Mouse (Mus musculus) MEL (cell line): Measurements from ENCODE around the gene Ints7.

ENCODE experiments used
- CHD2 ChIP-seq: IDR thresholded peaks from 2 replicates; pipeline ENCODE4 v1.6.1; 2011; ENCODE audit warnings: low read length, improper control_type of control experiment
- EP300 ChIP-seq, 2 experiments: IDR thresholded peaks; 2 replicates each; pipeline ENCODE4 v1.6.1; 2011; ENCODE audit warnings: improper control_type of control experiment in 2 of 2, low read length in 2 of 2, low read depth in 1 of 2, mild to moderate bottlenecking in 1 of 2
- ETS1 ChIP-seq: IDR thresholded peaks from 2 replicates; pipeline ENCODE4 v1.6.1; 2012; ENCODE audit warnings: low read depth, mild to moderate bottlenecking, inconsistent platforms, low read length, improper control_type of control experiment, moderate library complexity
- GATA1 ChIP-seq: IDR thresholded peaks from 2 replicates; pipeline ENCODE4 v1.6.1; 2011; ENCODE audit warnings: low read depth, low read length, improper control_type of control experiment
- POLR2A ChIP-seq, 2 experiments: IDR thresholded peaks; 2 replicates each; pipeline ENCODE4 v1.6.1; 2011 to 2012; ENCODE audit warnings: low read length in 2 of 2, mild to moderate bottlenecking in 2 of 2, control low read depth in 1 of 2, improper control_type of control experiment in 1 of 2, low read depth in 1 of 2, moderate library complexity in 1 of 2; ENCODE audit not compliant: control insufficient read depth in 1 of 2, insufficient read depth in 1 of 2, poor library complexity in 1 of 2

DNA sequence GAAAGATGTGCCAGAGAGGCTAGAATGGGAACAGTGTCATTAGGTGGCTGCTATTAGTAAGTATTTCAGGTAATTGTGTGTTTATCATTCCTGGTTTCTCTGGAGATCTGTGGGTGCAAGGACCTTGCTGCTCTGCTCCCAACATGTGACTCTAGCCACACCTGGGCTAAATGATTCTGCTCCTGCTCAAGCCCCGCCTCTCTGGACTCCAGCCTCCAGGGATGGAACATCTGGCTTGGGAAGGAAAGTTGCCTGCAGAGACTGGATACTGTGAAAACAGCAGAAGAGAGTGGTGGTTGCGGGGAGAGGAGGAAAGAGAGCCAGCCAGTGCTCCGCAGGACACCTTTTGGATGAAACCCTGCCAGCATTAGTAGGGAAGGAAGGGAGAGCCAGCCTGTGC is 84.0 kb downstream of the Ints7 start:
- TF ChIP-seq POLR2A (IDR thresholded peaks at IDR 0.05; ENCODE audit: control insufficient read depth in 1 of 2, insufficient read depth in 1 of 2, low read depth in 1 of 2, low read length in 2 of 2, poor library complexity in 1 of 2): no peak
- no peak for TF ChIP-seq ETS1
- no peak for TF ChIP-seq CHD2
- TF ChIP-seq EP300 (IDR thresholded peaks at IDR 0.05; ENCODE audit: low read depth in 1 of 2, low read length in 2 of 2): no peak
- TF ChIP-seq GATA1: no peak
